Mouse (Mus musculus): ENCODE data around the gene Rpf2. TPM values are rescaled to one million over a fixed set of nuclear protein-coding genes. Genes with fewer than 3 reads are reported as not detected.

Rpf2 gene
- polyA plus RNA-seq, 1 experiment from 2014 or later = 36.6 TPM

GRCm38 (mm10) chr10:40283636-40284035 lies 36.8 kb upstream of the Rpf2 start:
- H3K27me3 ChIP-seq (replicated peaks; ENCODE audit: control insufficient read depth, insufficient read depth, low read length) = no peaks in the 10 kb centered on the region
- no peak overlapping the region for H3K27ac ChIP-seq (ENCODE audit: low read depth, low read length)
- no peak for TF ChIP-seq CTCF (IDR thresholded peaks at IDR 0.05; ENCODE audit: low read depth)
- H3K9me3 ChIP-seq (ENCODE audit: control insufficient read depth) = no peaks in the 10 kb centered on the region
- H3K4me1 ChIP-seq (replicated peaks; ENCODE audit: control insufficient read depth, insufficient read depth, low read length) = no peaks in the 10 kb centered on the region
- no peak overlapping the region for H3K4me2 ChIP-seq (replicated peaks; ENCODE audit: low read depth)
- H3K36me3 ChIP-seq (ENCODE audit: control insufficient read depth, insufficient read depth) = peaks cover 4% of the 10 kb centered on the region; the same call in 1 of the 2 replicates
- no peak for ATAC-seq
- no peak overlapping the region for H3K4me3 ChIP-seq (ENCODE audit: low read depth, low read length)
- 91% methylated on average over 9 of the region's 9 CpGs for WGBS
- H3K9ac ChIP-seq (ENCODE audit: low read depth, low read length) = no peak overlapping the region

GRCm38 (mm10) chr10:40281565-40281964 lies 34.7 kb upstream of the Rpf2 start:
- H3K9me3 ChIP-seq (ENCODE audit: control insufficient read depth) = no peaks in the 10 kb centered on the region
- WGBS = 78% methylated on average over 2 of the region's 2 CpGs
- H3K36me3 ChIP-seq (ENCODE audit: control insufficient read depth, insufficient read depth) = peaks cover 4% of the 10 kb centered on the region; the same call in 1 of the 2 replicates
- no peak overlapping the region for H3K27ac ChIP-seq (ENCODE audit: low read depth, low read length)
- H3K9ac ChIP-seq (ENCODE audit: low read depth, low read length) = no peak overlapping the region
- no peak overlapping the region for H3K4me2 ChIP-seq (replicated peaks; ENCODE audit: low read depth)
- ATAC-seq = peak; percentile 45; the same call in 1 of the 2 replicates
- no peak for TF ChIP-seq CTCF (IDR thresholded peaks at IDR 0.05; ENCODE audit: low read depth)
- no peak overlapping the region for H3K4me3 ChIP-seq (ENCODE audit: low read depth, low read length)
- no peaks in the 10 kb centered on the region for H3K27me3 ChIP-seq (replicated peaks; ENCODE audit: control insufficient read depth, insufficient read depth, low read length)
- no peaks in the 10 kb centered on the region for H3K4me1 ChIP-seq (replicated peaks; ENCODE audit: control insufficient read depth, insufficient read depth, low read length)

DNA sequence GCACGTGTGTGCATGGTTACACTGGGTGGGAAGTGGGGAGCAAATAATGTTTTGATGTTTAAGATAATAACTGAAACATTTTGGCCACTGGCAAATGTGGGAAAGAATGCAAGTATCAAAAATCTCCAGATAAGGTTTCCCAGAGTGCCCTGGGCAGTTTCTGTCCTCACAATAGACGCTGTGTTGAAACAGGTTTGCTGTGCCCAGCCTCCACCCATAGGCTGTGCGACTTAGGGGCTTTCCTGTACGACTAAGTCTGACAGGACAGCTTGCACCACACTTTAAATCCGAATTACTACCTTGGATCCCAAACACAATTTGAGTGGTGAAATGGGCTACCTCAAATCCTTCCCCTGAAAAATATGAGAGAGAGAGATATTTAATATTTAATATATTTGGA lies 31.5 kb upstream of the Rpf2 start:
- Histone ChIP-seq H3K4me2 (replicated peaks; ENCODE audit: low read depth) (no peak overlapping the region), H3K4me3 (ENCODE audit: low read depth, low read length) (no peak overlapping the region), H3K27ac (ENCODE audit: low read depth, low read length) (no peak overlapping the region), H3K9me3 (ENCODE audit: control insufficient read depth) (no peaks in the 10 kb centered on the region), H3K36me3 (ENCODE audit: control insufficient read depth, insufficient read depth) (no peaks in the 10 kb centered on the region), H3K27me3 (replicated peaks; ENCODE audit: control insufficient read depth, insufficient read depth, low read length) (no peaks in the 10 kb centered on the region), H3K4me1 (replicated peaks; ENCODE audit: control insufficient read depth, insufficient read depth, low read length) (no peaks in the 10 kb centered on the region), H3K9ac (ENCODE audit: low read depth, low read length) (no peak overlapping the region)
- WGBS = 66% methylated on average over 5 of the region's 5 CpGs
- TF ChIP-seq CTCF (IDR thresholded peaks at IDR 0.05; ENCODE audit: low read depth) = no peak
- ATAC-seq = no peak

DNA sequence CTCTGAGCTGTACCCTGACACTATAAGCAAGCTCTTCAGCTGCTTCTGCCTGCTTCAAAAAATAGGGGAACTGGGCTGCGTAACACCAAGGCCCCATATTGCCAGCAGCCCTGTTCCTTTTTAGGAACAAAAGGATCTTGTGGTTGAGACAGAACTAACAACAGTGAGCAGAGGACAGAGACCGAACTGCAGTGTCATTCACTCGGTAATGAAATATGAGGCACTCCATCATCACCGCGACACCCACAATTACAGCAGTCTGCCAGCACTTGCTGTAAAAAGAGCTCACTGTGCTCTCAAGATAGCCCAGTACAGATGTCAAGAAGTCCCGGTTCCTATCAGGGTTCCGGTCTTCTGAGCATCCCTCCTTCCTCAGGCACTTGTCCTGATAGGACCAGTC lies 29.2 kb upstream of the Rpf2 start:
- H3K36me3 ChIP-seq (ENCODE audit: control insufficient read depth, insufficient read depth) = no peaks in the 10 kb centered on the region
- no peaks in the 10 kb centered on the region for H3K4me1 ChIP-seq (replicated peaks; ENCODE audit: control insufficient read depth, insufficient read depth, low read length)
- no peaks in the 10 kb centered on the region for H3K27me3 ChIP-seq (replicated peaks; ENCODE audit: control insufficient read depth, insufficient read depth, low read length)
- H3K4me3 ChIP-seq (ENCODE audit: low read depth, low read length) = no peak overlapping the region
- H3K27ac ChIP-seq (ENCODE audit: low read depth, low read length) = no peak overlapping the region
- no peak overlapping the region for H3K4me2 ChIP-seq (replicated peaks; ENCODE audit: low read depth)
- no peak overlapping the region for H3K9ac ChIP-seq (ENCODE audit: low read depth, low read length)
- no peak for TF ChIP-seq CTCF (IDR thresholded peaks at IDR 0.05; ENCODE audit: low read depth)
- no peaks in the 10 kb centered on the region for H3K9me3 ChIP-seq (ENCODE audit: control insufficient read depth)
- 76% methylated on average over 7 of the region's 7 CpGs for WGBS
- ATAC-seq = no peak

GRCm38 (mm10) chr10:40273938-40274337 lies 27.1 kb upstream of the Rpf2 start:
- H3K4me2 ChIP-seq (replicated peaks; ENCODE audit: low read depth) = no peak overlapping the region

DNA sequence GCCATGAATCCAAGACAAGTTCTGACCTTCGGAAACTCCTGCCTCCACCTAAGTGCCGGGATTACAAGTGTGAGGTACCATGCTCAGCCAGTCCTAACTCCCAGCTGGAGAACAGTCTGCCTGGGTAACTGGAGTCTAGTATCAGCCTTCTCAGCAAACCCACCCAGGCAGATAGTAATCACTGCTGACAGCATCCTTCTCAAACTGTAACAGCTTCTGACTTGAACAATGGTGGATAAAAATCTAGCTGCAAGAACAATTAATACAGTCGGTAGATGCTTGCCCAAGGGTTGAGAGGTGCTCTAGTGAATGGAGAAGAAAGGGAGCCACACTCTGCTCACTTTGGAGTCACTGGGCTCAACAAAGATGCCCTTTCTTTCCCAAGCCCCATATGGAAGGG lies 24.4 kb upstream of the Rpf2 start:
- ATAC-seq = no peak
- Histone ChIP-seq H3K4me2 (replicated peaks; ENCODE audit: low read depth) (no peak overlapping the region), H3K4me3 (ENCODE audit: low read depth, low read length) (no peak overlapping the region), H3K9me3 (ENCODE audit: control insufficient read depth) (no peaks in the 10 kb centered on the region), H3K9ac (ENCODE audit: low read depth, low read length) (no peak overlapping the region), H3K4me1 (replicated peaks; ENCODE audit: control insufficient read depth, insufficient read depth, low read length) (no peaks in the 10 kb centered on the region), H3K36me3 (ENCODE audit: control insufficient read depth, insufficient read depth) (no peaks in the 10 kb centered on the region), H3K27ac (ENCODE audit: low read depth, low read length) (no peak overlapping the region), H3K27me3 (replicated peaks; ENCODE audit: control insufficient read depth, insufficient read depth, low read length) (no peaks in the 10 kb centered on the region)
- WGBS = 85% methylated on average over 3 of the region's 3 CpGs
- no peak for TF ChIP-seq CTCF (IDR thresholded peaks at IDR 0.05; ENCODE audit: low read depth)

More at GRCm38 (mm10) chr10:40273938-40274337, 27.1 kb upstream of the Rpf2 start:
- H3K36me3 ChIP-seq (ENCODE audit: control insufficient read depth, insufficient read depth) = no peaks in the 10 kb centered on the region
- no peaks in the 10 kb centered on the region for H3K9me3 ChIP-seq (ENCODE audit: control insufficient read depth)
- no peak for ATAC-seq
- WGBS = 80% methylated on average over 5 of the region's 5 CpGs
- no peak overlapping the region for H3K4me3 ChIP-seq (ENCODE audit: low read depth, low read length)
- no peaks in the 10 kb centered on the region for H3K4me1 ChIP-seq (replicated peaks; ENCODE audit: control insufficient read depth, insufficient read depth, low read length)
- H3K27ac ChIP-seq (ENCODE audit: low read depth, low read length) = no peak overlapping the region
- no peak overlapping the region for H3K9ac ChIP-seq (ENCODE audit: low read depth, low read length)
- no peak for TF ChIP-seq CTCF (IDR thresholded peaks at IDR 0.05; ENCODE audit: low read depth)
- H3K27me3 ChIP-seq (replicated peaks; ENCODE audit: control insufficient read depth, insufficient read depth, low read length) = no peaks in the 10 kb centered on the region

- 83% methylated on average over 3 of the region's 3 CpGs for WGBS
- no peak for ATAC-seq
- H3K27ac ChIP-seq (ENCODE audit: low read depth, low read length) = no peak overlapping the region
- H3K9ac ChIP-seq (ENCODE audit: low read depth, low read length) = no peak overlapping the region
- TF ChIP-seq CTCF (IDR thresholded peaks at IDR 0.05; ENCODE audit: low read depth) = no peak
- no peaks in the 10 kb centered on the region for H3K27me3 ChIP-seq (replicated peaks; ENCODE audit: control insufficient read depth, insufficient read depth, low read length)
- no peaks in the 10 kb centered on the region for H3K9me3 ChIP-seq (ENCODE audit: control insufficient read depth)
- no peaks in the 10 kb centered on the region for H3K4me1 ChIP-seq (replicated peaks; ENCODE audit: control insufficient read depth, insufficient read depth, low read length)
- H3K4me2 ChIP-seq (replicated peaks; ENCODE audit: low read depth) = no peak overlapping the region
- no peak overlapping the region for H3K4me3 ChIP-seq (ENCODE audit: low read depth, low read length)
- H3K36me3 ChIP-seq (ENCODE audit: control insufficient read depth, insufficient read depth) = no peaks in the 10 kb centered on the region
Measured at GRCm38 (mm10) chr10:40264920-40265319, 18.1 kb upstream of the Rpf2 start.
